Mouse (Mus musculus) heart, adult 18-20 months (tissue): ENCODE measurements around the gene Ppy. TPM values are rescaled to one million over a fixed set of nuclear protein-coding genes. Genes with fewer than 3 reads are reported as not detected.

Experiments
- total RNA-seq, 2 experiments: library from RNA; stranded (reverse); gene quantifications; 2 replicates each; pipeline ENCODE4 v1.2.3; 2021

The Ppy gene
- total RNA-seq, 2 experiments from 2014 or later: not detected

Other genes starting within 250 kb of the Ppy start
- 1 to 10 TPM; 4.3 to 6.5 TPM for gene Meox1, start 206.9 kb downstream of the Ppy start, total RNA-seq
- 1 to 10 TPM; 1.9 to 2.0 TPM for gene Sost, start 134.3 kb downstream of the Ppy start, total RNA-seq
- not detected for gene Cfap97d1, start 117.0 kb downstream of the Ppy start, total RNA-seq
- 100 to 1,000 TPM; 107 to 117 TPM for gene Dusp3, start 114.3 kb downstream of the Ppy start, total RNA-seq
- 1 to 10 TPM; 1.4 to 1.5 TPM for gene Mpp3, start 72.9 kb downstream of the Ppy start, total RNA-seq
- gene Cd300lg, start 59.8 kb downstream of the Ppy start, total RNA-seq: 10 to 100 TPM; 49.0 to 52.9 TPM
- gene Mpp2, start 12.8 kb downstream of the Ppy start, total RNA-seq: 1 to 10 TPM; 1.5 to 3.1 TPM
- gene Pyy, start 6.5 kb upstream of the Ppy start, total RNA-seq: not detected
- gene Nags, start 44.2 kb upstream of the Ppy start, total RNA-seq: under 1 TPM in 1 of 2 experiments, not detected in 1; 0.13 TPM
- gene Tmem101, start 55.1 kb upstream of the Ppy start, total RNA-seq: 10 to 100 TPM; 14.1 to 14.9 TPM
- gene Lsm12, start 84.0 kb upstream of the Ppy start, total RNA-seq: 10 to 100 TPM; 45.5 to 50.6 TPM
- gene G6pc3, start 88.3 kb upstream of the Ppy start, total RNA-seq: 10 to 100 TPM; 54.5 to 56.6 TPM
- gene Hdac5, start 128.8 kb upstream of the Ppy start, total RNA-seq: 100 to 1,000 TPM; 115 to 117 TPM
- gene BC030867, start 147.6 kb upstream of the Ppy start, total RNA-seq: under 1 TPM; 0.22 to 0.28 TPM
- gene Asb16, start 167.4 kb upstream of the Ppy start, total RNA-seq: 1 to 10 TPM; 1.2 TPM
- gene Tmub2, start 183.6 kb upstream of the Ppy start, total RNA-seq: 10 to 100 TPM; 24.4 to 26.7 TPM
- 10 to 100 TPM; 19.2 to 22.6 TPM for gene Atxn7l3, start 195.3 kb upstream of the Ppy start, total RNA-seq
- gene Ubtf, start 218.4 kb upstream of the Ppy start, total RNA-seq: 10 to 100 TPM; 49.2 to 49.9 TPM